Mouse (Mus musculus): ENCODE data around the gene Fbln1.

DNA sequence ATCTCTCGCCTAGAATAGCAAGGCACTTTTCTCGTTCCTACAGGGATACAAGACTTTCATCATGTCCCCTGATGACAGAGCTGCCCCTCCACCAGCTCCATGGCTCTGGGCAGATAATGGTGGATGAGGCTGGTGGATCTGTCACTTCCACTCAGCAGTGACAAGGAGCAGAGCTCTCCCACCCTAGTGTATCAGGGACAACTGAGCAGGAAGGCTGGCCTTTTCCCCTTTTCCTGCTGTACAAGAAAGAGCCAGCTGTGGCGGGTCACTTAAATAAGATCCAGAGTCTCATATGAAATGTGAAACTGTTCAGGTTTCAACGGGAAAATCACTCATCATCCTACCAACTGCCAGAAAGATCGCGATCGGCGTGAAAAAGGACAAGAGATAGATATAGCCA is 32.3 kb upstream of the Fbln1 start:
- no peak for TF ChIP-seq POLR2A (IDR thresholded peaks at IDR 0.05; ENCODE audit: insufficient read length, low read depth)
- no peak for TF ChIP-seq MAX (IDR thresholded peaks at IDR 0.05; ENCODE audit: low read depth)
- no peak for TF ChIP-seq TCF12 (IDR thresholded peaks at IDR 0.05; ENCODE audit: insufficient read depth, poor library complexity, severe bottlenecking)
- TF ChIP-seq E2F4 (IDR thresholded peaks at IDR 0.05; ENCODE audit: insufficient read depth): no peak
- TF ChIP-seq CEBPB (IDR thresholded peaks at IDR 0.05; ENCODE audit: insufficient read depth, poor library complexity, severe bottlenecking): no peak

Measured in myocyte (in vitro differentiated cells).